Mouse (Mus musculus): ENCODE data around the gene Spi1. TPM values are rescaled to one million over a fixed set of nuclear protein-coding genes. Genes with fewer than 3 reads are reported as not detected.
A peak's percentile ranks its signal among the peaks of the same experiment; 100 is the strongest.
"Not testable (repeated sequence)": the region's sequence is repeated elsewhere in the genome, so short reads cannot be mapped to it uniquely, and the experiment has no call there.

The Spi1 gene
- polyA plus RNA-seq, 1 experiment from 2014 or later, result 4.8 TPM

GRCm38 (mm10) chr2:91111832-91112231 is 29.6 kb downstream of the Spi1 start:
- not testable (repeated sequence) for H3K27ac ChIP-seq (replicated peaks in 1 of 2; ENCODE audit: control insufficient read depth in 1 of 2, insufficient read depth in 1 of 2, low read depth in 2 of 2, low read length in 2 of 2); ATAC-seq (ENCODE audit: insufficient number of reproducible peaks, insufficient read depth, low FRiP score, low read depth); H3K9ac ChIP-seq (ENCODE audit: low read length); H3K36me3 ChIP-seq (ENCODE audit: control insufficient read depth, insufficient read depth, low read length); H3K9me3 ChIP-seq (ENCODE audit: control insufficient read depth, low read length); H3K4me2 ChIP-seq (ENCODE audit: low read length); H3K4me3 ChIP-seq (ENCODE audit: control insufficient read depth in 1 of 2, insufficient read depth in 1 of 2, low read depth in 1 of 2, low read length in 2 of 2); H3K27me3 ChIP-seq (ENCODE audit: control insufficient read depth, insufficient read depth, low read length)
- H3K4me1 ChIP-seq (ENCODE audit: control insufficient read depth in 2 of 2, insufficient read depth in 2 of 2, low read length in 2 of 2), result peaks cover 22 to 29% of the 10 kb centered on the region in 2 experiments
- 90% methylated on average over 3 of the region's 3 CpGs for WGBS

DNA sequence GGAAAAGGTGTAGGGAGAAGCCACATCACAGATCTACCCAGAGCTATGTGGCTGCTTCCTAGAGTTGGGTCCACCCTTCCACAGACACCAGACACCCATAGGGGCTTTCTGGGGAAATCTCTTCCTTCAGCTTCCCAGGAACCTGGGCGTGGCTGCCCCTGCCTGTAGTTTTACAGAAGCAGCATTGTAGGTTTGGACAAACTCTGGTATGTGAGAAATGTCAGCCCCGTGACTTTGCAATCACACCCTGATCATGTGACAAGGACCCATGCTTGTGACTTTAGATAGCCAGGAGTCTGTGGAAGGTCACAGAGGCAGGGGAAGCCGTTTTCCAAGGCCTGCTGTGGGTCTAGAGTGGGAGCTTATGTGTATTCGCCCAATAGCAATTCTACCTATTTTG is 30.3 kb downstream of the Spi1 start:
- no peak overlapping the region for H3K9ac ChIP-seq (ENCODE audit: low read length)

DNA sequence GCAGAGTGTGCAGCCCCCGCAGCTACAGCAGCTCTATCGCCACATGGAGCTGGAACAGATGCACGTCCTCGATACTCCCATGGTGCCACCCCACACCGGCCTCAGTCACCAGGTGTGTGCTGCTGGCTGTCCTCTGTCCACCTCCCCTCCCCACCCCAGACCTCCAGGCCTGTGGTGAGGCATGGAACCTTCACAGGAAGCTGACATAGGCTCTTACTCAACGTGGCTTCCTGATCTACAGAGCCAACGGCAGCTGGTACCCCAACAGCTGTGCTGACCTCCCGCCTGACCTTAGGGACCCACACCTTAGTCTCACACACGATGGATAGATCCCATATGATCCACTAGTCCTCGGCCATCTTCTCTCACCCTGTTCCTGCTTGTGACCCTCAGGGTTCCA is 31.1 kb downstream of the Spi1 start:
- Histone ChIP-seq H3K36me3 (ENCODE audit: control insufficient read depth, insufficient read depth, low read length) (no peaks in the 10 kb centered on the region), H3K27ac (replicated peaks in 1 of 2; ENCODE audit: control insufficient read depth in 1 of 2, insufficient read depth in 1 of 2, low read depth in 2 of 2, low read length in 2 of 2) (peak overlapping the region in 1 of 2 experiments; percentile 59; a peak in 1 of 4 replicates), H3K27me3 (ENCODE audit: control insufficient read depth, insufficient read depth, low read length) (no peaks in the 10 kb centered on the region), H3K9ac (ENCODE audit: low read length) (peak overlapping the region; percentile 13; the same call in 1 of the 2 replicates), H3K9me3 (ENCODE audit: control insufficient read depth, low read length) (no peaks in the 10 kb centered on the region), H3K4me3 (ENCODE audit: control insufficient read depth in 1 of 2, insufficient read depth in 1 of 2, low read depth in 1 of 2, low read length in 2 of 2) (no peak overlapping the region), H3K4me2 (ENCODE audit: low read length) (no peak overlapping the region), H3K4me1 (ENCODE audit: control insufficient read depth in 2 of 2, insufficient read depth in 2 of 2, low read length in 2 of 2) (peaks cover 28 to 38% of the 10 kb centered on the region in 2 experiments)
- 51% methylated on average over 10 of the region's 10 CpGs for WGBS
- no peak for ATAC-seq (ENCODE audit: insufficient number of reproducible peaks, insufficient read depth, low FRiP score, low read depth)

More for the DNA sequence above, 30.3 kb downstream of the Spi1 start:
- H3K9me3 ChIP-seq (ENCODE audit: control insufficient read depth, low read length), result no peaks in the 10 kb centered on the region
- 25% methylated on average over 4 of the region's 4 CpGs for WGBS
- no peak for ATAC-seq (ENCODE audit: insufficient number of reproducible peaks, insufficient read depth, low FRiP score, low read depth)
- peaks cover 26 to 35% of the 10 kb centered on the region in 2 experiments for H3K4me1 ChIP-seq (ENCODE audit: control insufficient read depth in 2 of 2, insufficient read depth in 2 of 2, low read length in 2 of 2)
- no peaks in the 10 kb centered on the region for H3K36me3 ChIP-seq (ENCODE audit: control insufficient read depth, insufficient read depth, low read length)
- H3K27me3 ChIP-seq (ENCODE audit: control insufficient read depth, insufficient read depth, low read length), result no peaks in the 10 kb centered on the region
- H3K4me2 ChIP-seq (ENCODE audit: low read length), result no peak overlapping the region
- H3K27ac ChIP-seq (replicated peaks in 1 of 2; ENCODE audit: control insufficient read depth in 1 of 2, insufficient read depth in 1 of 2, low read depth in 2 of 2, low read length in 2 of 2), result peak overlapping the region; percentile 54 to 59; a peak in 3 of 4 replicates
- no peak overlapping the region for H3K4me3 ChIP-seq (ENCODE audit: control insufficient read depth in 1 of 2, insufficient read depth in 1 of 2, low read depth in 1 of 2, low read length in 2 of 2)

GRCm38 (mm10) chr2:91113852-91114251 is 31.7 kb downstream of the Spi1 start:
- Histone ChIP-seq H3K9ac (ENCODE audit: low read length) (no peak overlapping the region), H3K4me2 (ENCODE audit: low read length) (no peak overlapping the region), H3K27me3 (ENCODE audit: control insufficient read depth, insufficient read depth, low read length) (no peaks in the 10 kb centered on the region), H3K4me1 (ENCODE audit: control insufficient read depth in 2 of 2, insufficient read depth in 2 of 2, low read length in 2 of 2) (peaks cover 28 to 38% of the 10 kb centered on the region in 2 experiments), H3K9me3 (ENCODE audit: control insufficient read depth, low read length) (no peaks in the 10 kb centered on the region), H3K4me3 (ENCODE audit: control insufficient read depth in 1 of 2, insufficient read depth in 1 of 2, low read depth in 1 of 2, low read length in 2 of 2) (no peak overlapping the region), H3K27ac (replicated peaks in 1 of 2; ENCODE audit: control insufficient read depth in 1 of 2, insufficient read depth in 1 of 2, low read depth in 2 of 2, low read length in 2 of 2) (no peak overlapping the region), H3K36me3 (ENCODE audit: control insufficient read depth, insufficient read depth, low read length) (no peaks in the 10 kb centered on the region; the same call in 1 of the 2 replicates)
- 73% methylated on average over 6 of the region's 6 CpGs for WGBS
- ATAC-seq (ENCODE audit: insufficient number of reproducible peaks, insufficient read depth, low FRiP score, low read depth), result no peak

DNA sequence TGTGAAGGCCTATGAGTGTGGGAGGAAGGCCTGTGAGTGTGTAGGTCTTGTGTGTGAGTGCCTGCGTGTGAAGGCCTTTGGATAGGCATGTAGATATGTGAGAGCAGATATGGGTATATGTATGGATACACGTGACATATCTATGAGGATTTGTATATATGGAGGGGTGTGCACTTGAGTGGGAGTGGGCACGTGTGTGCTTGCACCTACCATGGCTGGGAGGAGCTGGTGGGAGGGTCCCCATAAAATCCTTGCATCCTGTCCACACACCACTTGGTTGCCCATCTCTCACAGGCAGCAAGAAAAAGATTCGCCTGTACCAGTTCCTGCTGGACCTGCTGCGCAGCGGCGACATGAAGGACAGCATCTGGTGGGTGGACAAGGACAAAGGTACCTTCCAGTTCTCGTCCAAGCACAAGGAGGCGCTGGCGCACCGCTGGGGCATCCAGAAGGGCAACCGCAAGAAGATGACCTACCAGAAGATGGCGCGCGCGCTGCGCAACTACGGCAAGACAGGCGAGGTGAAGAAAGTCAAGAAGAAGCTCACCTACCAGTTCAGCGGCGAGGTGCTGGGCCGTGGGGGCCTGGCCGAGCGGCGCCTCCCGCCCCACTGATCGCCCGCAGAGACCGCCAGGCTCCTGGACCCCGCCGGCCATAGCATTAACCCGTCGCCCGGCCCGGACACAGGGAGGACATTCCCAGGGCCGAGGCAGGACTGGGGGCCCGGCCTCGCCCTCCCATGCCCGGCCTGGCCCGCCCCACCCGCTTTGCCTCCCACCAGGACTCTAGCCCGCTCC is 32.8 kb downstream of the Spi1 start:
- H3K36me3 ChIP-seq (ENCODE audit: control insufficient read depth, insufficient read depth, low read length), result peaks cover 11% of the 10 kb centered on the region
- H3K4me3 ChIP-seq (ENCODE audit: control insufficient read depth in 1 of 2, insufficient read depth in 1 of 2, low read depth in 1 of 2, low read length in 2 of 2), result peak overlapping the region; percentile 38 to 45
- 0 out of 2 replicates have a peak, but pooled peaks have one; percentile 10 for ATAC-seq (ENCODE audit: insufficient number of reproducible peaks, insufficient read depth, low FRiP score, low read depth)
- peak overlapping the region; percentile 78 for H3K9ac ChIP-seq (ENCODE audit: low read length)
- peaks cover 28 to 38% of the 10 kb centered on the region in 2 experiments for H3K4me1 ChIP-seq (ENCODE audit: control insufficient read depth in 2 of 2, insufficient read depth in 2 of 2, low read length in 2 of 2)
- peak overlapping the region; percentile 94 for H3K4me2 ChIP-seq (ENCODE audit: low read length)
- H3K27me3 ChIP-seq (ENCODE audit: control insufficient read depth, insufficient read depth, low read length), result no peaks in the 10 kb centered on the region
- H3K9me3 ChIP-seq (ENCODE audit: control insufficient read depth, low read length), result no peaks in the 10 kb centered on the region
- H3K27ac ChIP-seq (replicated peaks in 1 of 2; ENCODE audit: control insufficient read depth in 1 of 2, insufficient read depth in 1 of 2, low read depth in 2 of 2, low read length in 2 of 2), result peak overlapping the region in 1 of 2 experiments; percentile 65; a peak in 2 of 4 replicates
- WGBS, result 9% methylated on average over 40 of the region's 42 CpGs

DNA sequence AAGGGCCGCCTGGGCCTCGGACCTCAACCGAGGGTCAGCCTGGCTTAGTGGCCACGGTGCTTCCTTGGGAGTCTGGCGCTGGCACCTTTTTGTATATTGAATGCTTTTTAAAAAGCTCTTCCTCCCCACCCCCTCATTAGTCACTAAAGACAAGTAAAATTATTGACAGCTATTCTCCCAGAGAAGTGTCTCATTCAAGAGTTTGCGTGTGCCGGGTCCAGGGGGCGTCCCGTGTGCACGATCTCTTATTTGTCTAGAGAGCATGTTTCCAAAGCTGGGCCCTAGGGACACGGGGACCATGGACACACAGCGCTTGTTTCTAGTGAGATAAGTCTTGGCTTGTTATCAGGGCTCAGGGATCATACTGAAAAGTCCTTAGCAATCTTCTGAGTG is 33.4 kb downstream of the Spi1 start:
- Histone ChIP-seq H3K4me1 (ENCODE audit: control insufficient read depth in 2 of 2, insufficient read depth in 2 of 2, low read length in 2 of 2) (peaks cover 28 to 38% of the 10 kb centered on the region in 2 experiments), H3K4me2 (ENCODE audit: low read length) (peak overlapping the region; percentile 94), H3K9ac (ENCODE audit: low read length) (peak overlapping the region; percentile 78), H3K27me3 (ENCODE audit: control insufficient read depth, insufficient read depth, low read length) (no peaks in the 10 kb centered on the region), H3K4me3 (ENCODE audit: control insufficient read depth in 1 of 2, insufficient read depth in 1 of 2, low read depth in 1 of 2, low read length in 2 of 2) (peak overlapping the region; percentile 38 to 45), H3K36me3 (ENCODE audit: control insufficient read depth, insufficient read depth, low read length) (peaks cover 17% of the 10 kb centered on the region), H3K27ac (replicated peaks in 1 of 2; ENCODE audit: control insufficient read depth in 1 of 2, insufficient read depth in 1 of 2, low read depth in 2 of 2, low read length in 2 of 2) (peak overlapping the region in 1 of 2 experiments; percentile 65; a peak in 2 of 4 replicates), H3K9me3 (ENCODE audit: control insufficient read depth, low read length) (no peaks in the 10 kb centered on the region)
- WGBS, result 22% methylated on average over 12 of the region's 12 CpGs
- ATAC-seq (ENCODE audit: insufficient number of reproducible peaks, insufficient read depth, low FRiP score, low read depth), result no peak

DNA sequence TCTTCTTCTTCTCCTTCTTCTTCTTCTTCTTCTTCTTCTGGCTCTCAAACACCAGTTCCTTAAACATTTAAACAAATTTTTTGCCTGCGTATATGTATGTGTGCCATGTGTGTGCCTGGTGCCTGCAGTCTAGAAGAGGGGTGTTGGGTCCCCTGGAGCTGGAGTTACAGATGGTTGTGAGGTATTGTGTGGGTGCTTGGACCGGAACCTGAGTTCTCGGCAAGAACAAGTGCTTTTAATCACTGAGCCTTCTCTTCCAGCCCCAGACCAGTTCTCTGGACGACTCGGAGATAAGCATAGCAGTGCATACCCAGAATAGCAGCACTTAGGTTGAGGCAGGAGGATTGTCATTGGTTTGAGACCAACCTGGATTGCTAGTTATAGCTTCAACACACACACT is 34.7 kb downstream of the Spi1 start:
- peak overlapping the region; percentile 91 for H3K4me2 ChIP-seq (ENCODE audit: low read length)
- WGBS, result 30% methylated on average over 5 of the region's 5 CpGs

More for the DNA sequence above, 34.7 kb downstream of the Spi1 start:
- H3K27me3 ChIP-seq (ENCODE audit: control insufficient read depth, insufficient read depth, low read length), result no peaks in the 10 kb centered on the region
- H3K4me1 ChIP-seq (ENCODE audit: control insufficient read depth in 2 of 2, insufficient read depth in 2 of 2, low read length in 2 of 2), result peaks cover 31 to 44% of the 10 kb centered on the region in 2 experiments
- no peak overlapping the region for H3K4me3 ChIP-seq (ENCODE audit: control insufficient read depth in 1 of 2, insufficient read depth in 1 of 2, low read depth in 1 of 2, low read length in 2 of 2)
- ATAC-seq (ENCODE audit: insufficient number of reproducible peaks, insufficient read depth, low FRiP score, low read depth), result no peak
- H3K9ac ChIP-seq (ENCODE audit: low read length), result peak overlapping the region; percentile 96
- H3K9me3 ChIP-seq (ENCODE audit: control insufficient read depth, low read length), result no peaks in the 10 kb centered on the region
- peak overlapping the region; percentile 96 to 99 for H3K27ac ChIP-seq (replicated peaks in 1 of 2; ENCODE audit: control insufficient read depth in 1 of 2, insufficient read depth in 1 of 2, low read depth in 2 of 2, low read length in 2 of 2)
- peaks cover 30% of the 10 kb centered on the region for H3K36me3 ChIP-seq (ENCODE audit: control insufficient read depth, insufficient read depth, low read length)
